Mouse (Mus musculus): ENCODE measurements around the gene Rbfox2.

- no peak for TF ChIP-seq CTCF (IDR thresholded peaks at IDR 0.05; ENCODE audit: borderline replicate concordance, insufficient read depth, low read depth, low read length)
- TF ChIP-seq POLR2A (IDR thresholded peaks at IDR 0.05; ENCODE audit: borderline replicate concordance, insufficient read depth, low read length) = no peak
These were observed 30.2 kb upstream of the Rbfox2 start for GRCm38 (mm10) chr15:77336968-77337341.

Data from cerebellum, adult 2 months (tissue).